Mouse (Mus musculus) midbrain, embryonic 15.5 days (tissue): ENCODE measurements around the gene Zfp451. TPM values are rescaled to one million over a fixed set of nuclear protein-coding genes. Genes with fewer than 3 reads are reported as not detected.
A peak's percentile ranks its signal among the peaks of the same experiment; 100 is the strongest.
"Not testable (repeated sequence)": the region's sequence is repeated elsewhere in the genome, so short reads cannot be mapped to it uniquely, and the experiment has no call there.

ENCODE experiments used
- ATAC-seq: fragments of 200-750 bp; cut with Nextera tagmentation; replicated peaks from 2 replicates; pipeline ENCODE4 v1.8.0; 2017; ENCODE audit warnings: moderate TSS enrichment
- H3K27ac ChIP-seq: fragments of 300-500 bp; sonication (generic); 2 replicates; pipeline ENCODE4 v1.5.1; 2015; ENCODE audit warnings: mild to moderate bottlenecking, inconsistent platforms
- H3K27me3 ChIP-seq: fragments of 300-500 bp; sonication (generic); replicated peaks from 2 replicates; pipeline ENCODE4 v1.6.1; 2015; ENCODE audit warnings: inconsistent platforms
- H3K36me3 ChIP-seq: fragments of 300-500 bp; sonication (generic); replicated peaks from 2 replicates; pipeline ENCODE4 v1.6.1; 2015; ENCODE audit warnings: inconsistent platforms
- H3K4me1 ChIP-seq: fragments of 300-500 bp; sonication (generic); 2 replicates; pipeline ENCODE4 v1.6.1; 2015; ENCODE audit warnings: inconsistent platforms
- H3K4me2 ChIP-seq: fragments of 300-500 bp; sonication (generic); 2 replicates; pipeline ENCODE4 v1.6.1; 2015; ENCODE audit warnings: inconsistent platforms, mild to moderate bottlenecking, moderate library complexity
- H3K4me3 ChIP-seq: fragments of 300-500 bp; sonication (generic); 2 replicates; pipeline ENCODE4 v1.5.1; 2015; ENCODE audit warnings: mild to moderate bottlenecking, inconsistent platforms
- H3K9ac ChIP-seq: fragments of 300-500 bp; sonication (generic); 2 replicates; pipeline ENCODE4 v1.6.1; 2015; ENCODE audit warnings: mild to moderate bottlenecking, inconsistent platforms
- H3K9me3 ChIP-seq: fragments of 300-500 bp; sonication (generic); 2 replicates; pipeline ENCODE4 v1.6.1; 2016; ENCODE audit warnings: inconsistent platforms
- WGBS: fragments of 180-500 bp; shearing (Covaris S2); methylation state at CpG from one replicate; pipeline ENCODE4 v1.1.7; 2015; ENCODE audit warnings: mixed read lengths; 5-methylcytosine and 5-hydroxymethylcytosine counted together
- polyA plus RNA-seq: library from polyadenylated mRNA; unstranded; fragments of >200 nt; fragmentation: Nextera tagmentation; extraction: Ambion mirVana; gene quantifications from 2 replicates; pipeline ENCODE4 v1.2.1, GENCODE M21; 2015

Zfp451 gene
- polyA plus RNA-seq, 1 experiment from 2014 or later: 48.8 TPM

DNA sequence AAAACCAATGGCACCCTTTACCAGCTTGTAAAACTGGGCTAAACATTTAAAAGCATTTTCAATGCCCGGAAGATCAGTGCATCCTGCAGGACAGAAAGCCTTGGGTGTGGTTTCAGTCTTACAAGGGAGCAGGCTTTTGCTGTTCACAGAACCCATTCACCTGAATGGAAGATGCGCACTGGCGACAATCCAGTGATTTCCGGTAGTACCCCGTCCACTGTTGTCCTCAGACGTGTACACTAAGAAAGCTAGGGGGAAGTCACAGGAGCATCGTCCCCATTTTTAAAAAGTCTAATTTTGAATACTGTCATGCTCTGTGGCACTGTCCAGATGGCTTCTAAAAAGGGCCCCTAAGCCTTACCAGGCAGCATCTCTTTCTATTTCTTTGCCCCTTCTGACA, 58.6 kb downstream of the Zfp451 start:
- no peaks in the 10 kb centered on the region for H3K36me3 ChIP-seq
- no peak for ATAC-seq
- WGBS: 84% methylated on average over 7 of the region's 7 CpGs
- H3K27ac ChIP-seq: no peak overlapping the region
- no peaks in the 10 kb centered on the region for H3K9me3 ChIP-seq
- H3K9ac ChIP-seq: no peak overlapping the region
- H3K4me3 ChIP-seq: no peak overlapping the region
- H3K4me2 ChIP-seq: no peak overlapping the region
- H3K4me1 ChIP-seq: peaks cover 9% of the 10 kb centered on the region
- H3K27me3 ChIP-seq: no peaks in the 10 kb centered on the region

DNA sequence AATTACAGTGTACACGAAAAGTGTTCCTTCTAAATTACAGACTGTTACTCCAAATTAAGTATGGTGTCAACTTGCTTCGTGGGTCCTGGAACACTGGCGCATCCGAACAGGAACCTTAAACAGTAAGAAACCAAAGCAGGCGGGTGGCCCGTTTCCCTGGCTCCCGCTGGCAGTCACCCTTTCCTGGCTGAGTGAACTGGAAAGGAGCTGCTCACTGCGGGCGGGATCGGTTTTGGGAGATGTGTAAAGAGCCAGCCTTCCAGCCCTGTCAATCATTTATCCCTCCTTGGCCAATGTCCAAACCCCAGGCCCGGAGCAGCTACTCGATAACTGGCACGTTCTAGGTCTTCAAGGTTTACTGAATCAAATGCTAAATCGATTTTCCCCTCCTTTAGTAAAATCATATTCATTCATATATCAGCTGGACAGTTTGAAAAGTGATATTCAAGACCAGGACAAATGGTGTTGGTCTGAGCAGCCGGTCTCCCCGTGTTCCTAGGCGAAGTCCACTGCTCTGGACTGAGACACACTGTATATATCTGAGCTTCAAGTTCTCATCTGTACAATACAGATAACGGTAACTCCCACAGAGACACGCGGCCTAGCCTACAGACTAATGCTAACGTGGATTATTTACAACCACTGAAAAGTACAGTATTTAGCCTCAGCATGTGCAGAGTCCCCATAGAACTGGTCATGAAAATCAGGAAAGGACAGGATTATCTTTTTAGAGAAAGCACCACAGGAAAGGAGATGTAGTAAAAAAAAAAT, 59.2 kb downstream of the Zfp451 start:
- Histone ChIP-seq H3K9me3 (no peaks in the 10 kb centered on the region), H3K36me3 (no peaks in the 10 kb centered on the region), H3K4me2 (no peak overlapping the region), H3K9ac (no peak overlapping the region), H3K4me1 (peaks cover 9% of the 10 kb centered on the region), H3K4me3 (no peak overlapping the region), H3K27me3 (no peaks in the 10 kb centered on the region), H3K27ac (no peak overlapping the region)
- 80% methylated on average over 21 of the region's 21 CpGs for WGBS
- ATAC-seq: no peak

DNA sequence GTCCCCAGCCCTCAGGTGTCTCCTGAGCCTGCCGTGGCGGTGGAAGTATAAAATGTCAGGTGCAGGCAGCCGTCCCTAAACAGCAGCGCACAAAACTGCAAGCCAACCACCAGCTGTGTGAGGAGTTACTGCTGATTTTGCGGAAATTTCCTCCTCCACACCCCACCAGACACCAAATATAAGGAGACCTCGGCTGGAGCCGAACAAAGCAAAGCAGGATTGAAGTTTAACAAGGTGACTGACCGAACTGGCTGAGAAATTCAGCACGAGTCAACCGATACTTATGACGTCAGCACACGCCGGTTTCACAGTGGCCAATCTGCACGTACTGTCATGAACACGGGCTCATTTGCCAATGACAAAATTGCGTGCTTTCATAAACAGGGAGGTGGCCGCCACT, 60.3 kb downstream of the Zfp451 start:
- ATAC-seq: no peak
- no peaks in the 10 kb centered on the region for H3K36me3 ChIP-seq
- no peak overlapping the region for H3K9ac ChIP-seq
- WGBS: 96% methylated on average over 17 of the region's 17 CpGs
- H3K4me3 ChIP-seq: no peak overlapping the region
- no peaks in the 10 kb centered on the region for H3K9me3 ChIP-seq
- no peak overlapping the region for H3K4me2 ChIP-seq
- H3K27me3 ChIP-seq: no peaks in the 10 kb centered on the region
- no peak overlapping the region for H3K27ac ChIP-seq
- H3K4me1 ChIP-seq: peaks cover 9% of the 10 kb centered on the region

DNA sequence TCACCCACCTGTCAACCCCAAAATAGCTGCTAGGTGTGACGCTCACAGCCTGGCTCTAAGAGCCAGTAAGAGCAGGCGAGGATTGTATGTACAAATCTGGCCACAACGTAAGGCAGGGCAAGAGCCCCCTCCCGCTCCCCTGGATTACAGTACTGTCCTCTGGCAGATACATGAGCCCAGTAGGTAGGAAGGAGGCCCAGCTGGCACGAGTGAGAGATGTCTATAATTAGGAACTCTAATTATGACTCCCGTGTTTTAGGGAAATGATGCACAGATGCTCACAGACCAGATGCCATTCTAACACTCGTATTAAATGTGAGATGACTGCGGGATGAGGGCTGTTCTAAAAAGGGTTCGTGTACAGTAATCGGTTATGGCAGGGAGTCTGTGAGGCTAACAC, 63.1 kb downstream of the Zfp451 start:
- Histone ChIP-seq H3K27ac (no peak overlapping the region), H3K9me3 (no peaks in the 10 kb centered on the region), H3K27me3 (no peaks in the 10 kb centered on the region), H3K4me3 (no peak overlapping the region), H3K9ac (no peak overlapping the region), H3K4me1 (no peaks in the 10 kb centered on the region), H3K36me3 (no peaks in the 10 kb centered on the region), H3K4me2 (no peak overlapping the region)
- 71% methylated on average over 10 of the region's 10 CpGs for WGBS
- no peak; the same call in 1 of the 2 replicates for ATAC-seq

DNA sequence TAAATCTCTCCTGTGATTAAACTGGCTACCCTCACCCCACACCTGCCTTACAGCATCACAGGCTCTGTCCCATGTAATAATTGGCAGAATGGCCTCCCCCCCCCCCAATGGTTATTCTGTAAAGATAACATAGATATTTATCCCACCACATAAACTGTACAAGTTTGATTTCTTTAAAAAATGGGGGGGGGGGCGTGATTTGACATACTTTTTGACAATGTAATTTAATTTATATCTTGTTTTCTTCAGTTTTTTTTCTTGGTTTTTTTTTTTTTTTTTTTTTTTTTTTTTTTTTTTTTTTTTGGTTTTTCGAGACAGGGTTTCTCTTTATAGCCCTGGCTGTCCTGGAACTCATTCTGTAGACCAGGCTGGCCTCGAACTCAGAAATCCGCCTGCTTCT, 64.7 kb downstream of the Zfp451 start:
- not testable (repeated sequence) for H3K9me3 ChIP-seq, H3K9ac ChIP-seq, ATAC-seq, H3K27me3 ChIP-seq, H3K4me2 ChIP-seq, H3K36me3 ChIP-seq, H3K4me3 ChIP-seq, H3K27ac ChIP-seq, H3K4me1 ChIP-seq
- 87% methylated on average over 4 of the region's 4 CpGs for WGBS

DNA sequence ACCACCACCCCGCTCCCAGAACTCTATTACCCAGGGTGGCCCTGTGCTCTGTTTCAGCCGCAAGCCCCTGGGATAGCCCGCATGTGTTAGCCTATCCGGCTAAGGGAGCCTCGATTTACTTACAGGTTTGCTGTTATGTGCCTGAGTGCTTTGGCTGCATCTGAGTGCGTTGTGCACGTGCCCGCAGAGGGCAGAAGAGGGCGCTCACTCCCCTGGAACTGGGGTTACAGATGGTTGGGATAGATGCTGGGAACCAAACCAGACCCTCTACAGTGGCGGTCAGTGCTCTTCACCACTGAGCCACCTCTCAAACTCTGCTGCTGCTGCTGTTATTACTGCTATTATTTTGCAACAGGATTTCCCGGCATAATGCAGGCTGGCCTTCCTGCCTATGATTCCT, 65.3 kb downstream of the Zfp451 start:
- Histone ChIP-seq H3K36me3 (no peaks in the 10 kb centered on the region), H3K27ac (no peak overlapping the region), H3K4me3 (no peak overlapping the region), H3K9me3 (no peaks in the 10 kb centered on the region), H3K9ac (no peak overlapping the region), H3K27me3 (no peaks in the 10 kb centered on the region), H3K4me1 (no peaks in the 10 kb centered on the region), H3K4me2 (no peak overlapping the region)
- 97% methylated on average over 11 of the region's 11 CpGs for WGBS
- no peak for ATAC-seq

DNA sequence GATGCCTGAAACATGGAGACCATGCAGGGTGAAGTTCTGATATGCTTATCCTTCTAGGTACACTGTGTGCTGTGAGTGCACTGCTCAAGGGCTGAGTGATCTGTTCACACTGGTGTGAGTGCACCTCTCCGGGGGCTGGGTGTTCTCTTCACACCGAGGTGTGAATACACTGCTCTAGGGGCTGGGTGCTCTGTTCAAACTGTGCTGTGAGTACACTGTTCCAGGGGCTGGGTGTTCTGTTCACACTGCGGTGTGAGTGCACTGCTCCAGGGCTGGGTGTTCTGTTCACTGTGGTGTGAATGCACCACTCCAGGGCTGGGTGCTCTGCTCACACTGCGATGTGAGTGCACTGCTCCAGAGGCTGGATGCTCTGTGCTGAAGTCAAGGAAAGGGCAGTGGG, 68.5 kb downstream of the Zfp451 start:
- Histone ChIP-seq H3K4me1 (no peaks in the 10 kb centered on the region), H3K9ac (no peak overlapping the region), H3K36me3 (no peaks in the 10 kb centered on the region; the same call in 1 of the 2 replicates), H3K4me3 (no peak overlapping the region), H3K9me3 (no peaks in the 10 kb centered on the region), H3K27me3 (no peaks in the 10 kb centered on the region), H3K27ac (no peak overlapping the region), H3K4me2 (no peak overlapping the region)
- 95% methylated on average over 4 of the region's 4 CpGs for WGBS
- no peak for ATAC-seq

DNA sequence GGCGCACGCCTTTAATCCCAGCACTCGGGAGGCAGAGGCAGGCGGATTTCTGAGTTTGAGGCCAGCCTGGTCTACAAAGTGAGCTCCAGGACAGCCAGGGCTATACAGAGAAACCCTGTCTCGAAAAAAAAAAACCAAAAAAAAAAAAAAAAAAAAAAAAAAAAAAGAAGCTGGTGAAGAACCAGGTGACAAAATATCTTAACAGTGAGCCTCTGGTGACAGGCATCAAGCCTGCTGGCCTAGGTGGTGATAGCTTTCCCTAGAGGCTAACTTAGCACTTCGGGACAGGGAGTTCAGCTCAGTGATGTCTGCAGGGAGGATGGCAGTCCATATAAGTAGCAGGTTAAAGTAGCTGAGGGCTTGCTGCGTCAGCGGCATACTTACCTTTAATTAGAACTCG, 69.6 kb downstream of the Zfp451 start:
- not testable (repeated sequence) for H3K4me3 ChIP-seq, H3K9ac ChIP-seq, H3K27me3 ChIP-seq, H3K36me3 ChIP-seq, H3K9me3 ChIP-seq, ATAC-seq, H3K4me2 ChIP-seq, H3K27ac ChIP-seq, H3K4me1 ChIP-seq
- 97% methylated on average over 9 of the region's 9 CpGs for WGBS

DNA sequence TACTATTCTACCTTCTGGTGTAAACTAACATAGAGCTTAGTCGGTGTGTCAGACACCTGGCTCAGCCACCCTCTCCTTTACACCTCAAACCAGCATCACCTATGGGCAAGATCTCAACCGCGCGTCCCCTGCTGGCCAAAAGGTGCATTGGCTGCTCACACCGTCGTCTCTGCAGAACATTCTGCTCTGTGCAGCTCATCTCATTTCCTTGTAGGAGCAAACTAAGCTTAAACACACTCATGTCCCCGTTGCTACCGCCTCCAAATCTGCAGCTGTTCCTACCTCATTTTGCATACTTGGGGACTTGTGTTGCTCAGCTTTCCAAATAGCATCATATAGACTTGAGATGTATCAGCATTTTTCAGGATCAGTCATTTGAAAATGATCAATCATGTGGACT, 71.5 kb downstream of the Zfp451 start:
- 20% methylated on average over 8 of the region's 8 CpGs for WGBS

DNA sequence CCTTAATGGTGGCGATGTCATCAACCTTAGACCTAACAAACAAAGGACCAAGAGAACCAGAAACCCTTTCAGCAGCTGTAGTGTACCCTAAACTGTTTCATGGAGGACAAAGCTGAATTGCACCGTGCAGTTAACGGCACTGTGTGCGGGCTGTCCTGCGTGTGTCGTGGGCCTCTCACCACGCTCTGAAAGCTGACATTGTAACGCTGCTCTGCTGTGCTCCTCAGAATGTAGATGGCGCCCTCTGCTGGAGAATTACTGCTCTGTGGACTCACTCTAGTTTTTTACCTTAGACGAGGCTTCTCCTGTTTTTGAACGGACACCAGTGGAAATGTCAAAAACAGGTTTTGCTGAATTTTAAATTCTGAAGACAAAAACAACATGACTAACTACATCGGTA, 75.1 kb downstream of the Zfp451 start:
- Histone ChIP-seq H3K27ac (no peak overlapping the region), H3K27me3 (no peaks in the 10 kb centered on the region), H3K9ac (no peak overlapping the region), H3K4me2 (no peak overlapping the region), H3K9me3 (no peaks in the 10 kb centered on the region), H3K4me3 (no peak overlapping the region), H3K4me1 (no peaks in the 10 kb centered on the region), H3K36me3 (peaks cover 26% of the 10 kb centered on the region; the same call in 1 of the 2 replicates)
- WGBS: 28% methylated on average over 12 of the region's 12 CpGs
- peak; percentile 88 for ATAC-seq

More for the DNA sequence above, 71.5 kb downstream of the Zfp451 start:
- no peak overlapping the region for H3K9ac ChIP-seq
- H3K4me2 ChIP-seq: no peak overlapping the region
- no peak for ATAC-seq
- H3K4me1 ChIP-seq: no peaks in the 10 kb centered on the region
- H3K4me3 ChIP-seq: no peak overlapping the region
- no peaks in the 10 kb centered on the region for H3K9me3 ChIP-seq
- H3K27ac ChIP-seq: no peak overlapping the region
- H3K36me3 ChIP-seq: peaks cover 4% of the 10 kb centered on the region; the same call in 1 of the 2 replicates
- H3K27me3 ChIP-seq: no peaks in the 10 kb centered on the region

DNA sequence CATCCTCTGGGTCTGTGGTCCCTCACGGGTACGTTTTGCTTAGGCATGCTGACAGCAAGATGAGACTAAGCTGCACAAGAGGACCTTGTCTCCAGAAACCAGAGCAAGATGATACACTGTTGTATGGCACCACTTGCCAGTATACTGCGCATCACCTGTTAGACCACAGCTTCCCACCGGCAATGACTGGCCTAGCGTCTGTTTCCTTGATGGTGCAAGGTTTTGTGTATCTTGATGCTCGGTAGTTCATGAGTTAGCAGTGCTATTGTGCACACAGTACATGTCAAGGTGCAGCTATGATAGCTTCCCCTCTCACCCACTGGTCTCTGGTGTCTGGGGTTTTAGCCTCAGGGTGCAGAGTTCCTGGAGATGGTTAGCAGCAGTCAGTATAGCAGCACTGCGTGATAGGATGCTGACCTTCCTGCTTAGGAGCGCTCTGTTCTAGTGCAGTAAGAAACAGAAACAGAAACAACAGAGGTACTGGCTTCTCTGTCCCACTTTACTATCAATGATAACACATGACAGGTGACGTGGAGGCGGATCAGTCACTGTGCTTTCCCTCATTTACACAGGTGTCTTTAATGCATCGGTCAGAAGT, 75.6 kb downstream of the Zfp451 start:
- no peak overlapping the region for H3K4me3 ChIP-seq
- no peak overlapping the region for H3K27ac ChIP-seq
- no peak overlapping the region for H3K4me2 ChIP-seq
- H3K4me1 ChIP-seq: no peaks in the 10 kb centered on the region
- H3K9me3 ChIP-seq: no peaks in the 10 kb centered on the region
- no peaks in the 10 kb centered on the region for H3K27me3 ChIP-seq
- peaks cover 26% of the 10 kb centered on the region; the same call in 1 of the 2 replicates for H3K36me3 ChIP-seq
- WGBS: 93% methylated on average over 11 of the region's 11 CpGs
- peak; percentile 38 for ATAC-seq
- no peak overlapping the region for H3K9ac ChIP-seq

DNA sequence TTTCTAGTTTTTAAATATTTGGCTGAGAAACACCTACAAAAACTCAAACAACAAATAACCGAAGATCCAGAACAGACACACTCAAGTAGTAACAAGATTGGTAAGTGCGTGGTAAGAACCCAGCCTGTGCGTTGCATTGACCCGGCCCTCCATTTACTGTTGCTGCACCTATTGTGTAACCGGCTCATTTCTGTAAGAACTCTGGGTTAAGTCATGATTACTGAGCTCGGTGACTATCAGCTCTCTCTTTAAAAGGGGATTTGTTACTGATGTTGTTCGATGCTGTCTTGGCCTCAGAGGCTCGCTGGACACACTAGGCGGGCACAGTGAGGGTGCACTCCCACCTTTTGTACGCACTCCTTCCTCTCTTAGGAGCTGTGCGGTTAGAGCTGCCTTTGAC, 76.1 kb downstream of the Zfp451 start:
- Histone ChIP-seq H3K4me3 (no peak overlapping the region), H3K27me3 (no peaks in the 10 kb centered on the region), H3K4me1 (no peaks in the 10 kb centered on the region), H3K4me2 (no peak overlapping the region), H3K9ac (no peak overlapping the region), H3K27ac (no peak overlapping the region), H3K9me3 (no peaks in the 10 kb centered on the region), H3K36me3 (peaks cover 26% of the 10 kb centered on the region; the same call in 1 of the 2 replicates)
- WGBS: 93% methylated on average over 11 of the region's 11 CpGs
- no peak for ATAC-seq
